Mouse (Mus musculus): Measurements from ENCODE around the gene Usp35.

Usp35 gene

GRCm38 (mm10) chr7:97313364-97313995 is 18.3 kb downstream of the Usp35 start:
- DNase-seq (ENCODE audit: low read depth): no peak

- DNase-seq (ENCODE audit: low read depth): no peak
Observed at GRCm38 (mm10) chr7:97312856-97313255, 19.0 kb downstream of the Usp35 start.

GRCm38 (mm10) chr7:97312196-97312595 is 19.6 kb downstream of the Usp35 start:
- no peak for DNase-seq (ENCODE audit: low read depth)

- DNase-seq (ENCODE audit: low read depth): no peak
Observed at GRCm38 (mm10) chr7:97311620-97312019, 20.2 kb downstream of the Usp35 start.

- no peak for DNase-seq (ENCODE audit: low read depth)
Observed at GRCm38 (mm10) chr7:97310341-97310635, 21.5 kb downstream of the Usp35 start.

GRCm38 (mm10) chr7:97309461-97310340 is 22.1 kb downstream of the Usp35 start:
- no peak for DNase-seq (ENCODE audit: low read depth)

GRCm38 (mm10) chr7:97307546-97307945 is 24.3 kb downstream of the Usp35 start:
- DNase-seq (ENCODE audit: low read depth): no peak

- no peak for DNase-seq (ENCODE audit: low read depth)
Observed at GRCm38 (mm10) chr7:97306813-97307212, 25.0 kb downstream of the Usp35 start.

- DNase-seq (ENCODE audit: low read depth): no peak
Observed at GRCm38 (mm10) chr7:97305206-97305605, 26.6 kb downstream of the Usp35 start.

GRCm38 (mm10) chr7:97304471-97304870 is 27.3 kb downstream of the Usp35 start:
- DNase-seq (ENCODE audit: low read depth): no peak

GRCm38 (mm10) chr7:97303614-97304013 is 28.2 kb downstream of the Usp35 start:
- no peak for DNase-seq (ENCODE audit: low read depth)

- no peak for DNase-seq (ENCODE audit: low read depth)
Observed at GRCm38 (mm10) chr7:97302876-97303275, 28.9 kb downstream of the Usp35 start.

- DNase-seq (ENCODE audit: low read depth): no peak
Observed at GRCm38 (mm10) chr7:97302261-97302660, 29.6 kb downstream of the Usp35 start.

- DNase-seq (ENCODE audit: low read depth): no peak
Observed at GRCm38 (mm10) chr7:97301321-97301720, 30.5 kb downstream of the Usp35 start.

GRCm38 (mm10) chr7:97300914-97301313 is 30.9 kb downstream of the Usp35 start:
- DNase-seq (ENCODE audit: low read depth): no peak

GRCm38 (mm10) chr7:97298943-97299342 is 32.9 kb downstream of the Usp35 start:
- DNase-seq (ENCODE audit: low read depth): no peak

- no peak for DNase-seq (ENCODE audit: low read depth)
Observed at GRCm38 (mm10) chr7:97298279-97298678, 33.5 kb downstream of the Usp35 start.

GRCm38 (mm10) chr7:97297466-97297865 is 34.4 kb downstream of the Usp35 start:
- DNase-seq (ENCODE audit: low read depth): peak; percentile 65

- DNase-seq (ENCODE audit: low read depth): no peak
Observed at GRCm38 (mm10) chr7:97296986-97297385, 34.8 kb downstream of the Usp35 start.

- DNase-seq (ENCODE audit: low read depth): no peak
Observed at GRCm38 (mm10) chr7:97271068-97271467, 60.8 kb downstream of the Usp35 start.

- DNase-seq (ENCODE audit: low read depth): no peak
Observed at GRCm38 (mm10) chr7:97270367-97270766, 61.5 kb downstream of the Usp35 start.

GRCm38 (mm10) chr7:97262541-97262940 is 69.3 kb downstream of the Usp35 start:
- no peak for DNase-seq (ENCODE audit: low read depth)
